Mouse (Mus musculus) kidney, postnatal 0 days (tissue): ENCODE results near the gene Stx1b. TPM values are rescaled to one million over a fixed set of nuclear protein-coding genes. Genes with fewer than 3 reads are reported as not detected.
A peak's percentile ranks its signal among the peaks of the same experiment; 100 is the strongest.

ENCODE experiments used
- ATAC-seq: fragments of 200-750 bp; cut with Nextera tagmentation; replicated peaks from 2 replicates; pipeline ENCODE4 v1.8.0; 2017; ENCODE audit warnings: low read depth, moderate number of reproducible peaks, moderate TSS enrichment, moderate library complexity; ENCODE audit not compliant: low FRiP score
- DNase-seq: peaks from one replicate; pipeline ENCODE4 v3.0.0-alpha.2; 2016; ENCODE audit warnings: low spot score
- H3K27ac ChIP-seq: fragments of 300-500 bp; sonication (generic); 2 replicates; pipeline ENCODE4 v1.5.1; 2014; ENCODE audit warnings: mild to moderate bottlenecking
- H3K27me3 ChIP-seq: fragments of 300-500 bp; sonication (generic); 2 replicates; pipeline ENCODE4 v1.6.1; 2014; ENCODE audit warnings: low read length, mixed read lengths; ENCODE audit not compliant: insufficient read depth
- H3K36me3 ChIP-seq: fragments of 300-500 bp; sonication (generic); 2 replicates; pipeline ENCODE4 v1.6.1; 2014; ENCODE audit warnings: low read length, mixed read lengths; ENCODE audit not compliant: insufficient read depth
- H3K4me1 ChIP-seq: fragments of 300-500 bp; sonication (generic); replicated peaks from 2 replicates; pipeline ENCODE4 v1.6.1; 2014; ENCODE audit warnings: antibody characterized with exemption, low read length, mixed read lengths; ENCODE audit not compliant: insufficient read depth
- H3K4me2 ChIP-seq: fragments of 300-500 bp; sonication (generic); 2 replicates; pipeline ENCODE4 v1.6.1; 2014; ENCODE audit warnings: mild to moderate bottlenecking, low read length, moderate library complexity, mixed read lengths
- H3K4me3 ChIP-seq: fragments of 300-500 bp; sonication (generic); replicated peaks from 2 replicates; pipeline ENCODE4 v1.5.1; 2014; ENCODE audit warnings: low read depth, low read length
- H3K9ac ChIP-seq: fragments of 300-500 bp; sonication (generic); 2 replicates; pipeline ENCODE4 v1.6.1; 2014; ENCODE audit warnings: low read depth, low read length
- H3K9me3 ChIP-seq: fragments of 300-500 bp; sonication (generic); replicated peaks from 2 replicates; pipeline ENCODE4 v1.6.1; 2016; ENCODE audit warnings: low read length, inconsistent platforms, mixed read lengths
- CTCF ChIP-seq: IDR thresholded peaks from 2 replicates; pipeline ENCODE4 v1.5.1; 2016; ENCODE audit warnings: antibody characterized with exemption, low read depth, mild to moderate bottlenecking, moderate library complexity
- WGBS: fragments of 180-500 bp; shearing (Covaris S2); extraction: QIAGEN DNeasy Blood & Tissue Kit; methylation state at CpG from one replicate; pipeline ENCODE4 v1.1.7; 2014; 5-methylcytosine and 5-hydroxymethylcytosine counted together
- polyA plus RNA-seq: library from polyadenylated mRNA; unstranded; fragments of >200 nt; fragmentation: Nextera tagmentation; extraction: Ambion mirVana; gene quantifications from 2 replicates; pipeline ENCODE4 v1.2.1, GENCODE M21; 2015

Gene Stx1b
- 1.1 and 1.6 TPM in 2 replicates for polyA plus RNA-seq

DNA sequence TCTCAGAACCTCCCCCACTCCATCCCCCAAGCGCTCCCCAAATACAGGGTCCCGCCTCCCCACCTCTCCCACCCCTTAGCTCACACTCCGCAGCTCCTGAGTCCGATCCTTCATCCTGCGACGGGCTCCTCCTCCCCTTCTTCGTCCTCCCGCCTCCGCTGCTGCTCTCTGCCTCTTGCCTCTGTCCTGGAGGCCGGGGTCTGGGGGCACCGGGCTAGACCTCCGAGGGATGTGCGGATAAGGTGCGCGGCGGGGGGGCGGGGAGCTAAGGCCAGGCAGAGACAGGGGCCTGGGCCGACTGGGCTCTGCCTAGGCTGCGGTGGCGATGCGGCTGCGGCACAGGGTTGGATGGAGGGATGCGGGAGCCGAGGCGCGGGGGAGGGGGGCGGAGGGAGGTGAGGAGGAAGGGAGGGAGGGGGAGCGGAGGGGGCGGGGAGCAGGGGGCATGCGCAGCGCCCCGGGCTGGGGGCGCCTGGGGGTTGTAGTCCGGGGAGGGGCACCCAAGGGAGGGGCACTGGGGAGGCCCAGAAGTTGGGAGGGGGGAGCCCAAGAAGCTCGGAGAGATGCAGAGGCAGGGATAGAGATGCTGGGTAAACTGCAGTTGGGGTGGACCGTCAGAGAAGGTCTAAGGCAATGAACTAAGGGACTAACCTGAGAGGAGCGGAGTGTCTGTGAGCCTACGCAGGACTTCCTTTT, at the start of gene Stx1b, which contains the start of gene Stx4a:
TSS of gene Stx1b (minus strand) at position 374 of the 696 bp plus-strand sequence.
TSS of gene Stx4a (plus strand) at position 119 of the 696 bp plus-strand sequence.
- no peaks in the 10 kb centered on the region for H3K9me3 ChIP-seq
- 3% methylated on average over 34 of the region's 38 CpGs for WGBS
- no peaks in the 10 kb centered on the region for H3K27me3 ChIP-seq
- peak; percentile 47; the same call in 1 of the 2 replicates for ATAC-seq
- H3K36me3 ChIP-seq: no peaks in the 10 kb centered on the region
- H3K4me2 ChIP-seq: peak within 1 kb of the TSS; percentile 87
- peak within 1 kb of the TSS; percentile 60 for H3K4me3 ChIP-seq
- no peak for TF ChIP-seq CTCF
- peak within 1 kb of the TSS; percentile 73 for H3K9ac ChIP-seq
- no peak within 1 kb of the TSS for H3K27ac ChIP-seq
- H3K4me1 ChIP-seq: peaks cover 9% of the 10 kb centered on the region; the same call in 1 of the 2 replicates
- DNase-seq: peak; percentile 52

DNA sequence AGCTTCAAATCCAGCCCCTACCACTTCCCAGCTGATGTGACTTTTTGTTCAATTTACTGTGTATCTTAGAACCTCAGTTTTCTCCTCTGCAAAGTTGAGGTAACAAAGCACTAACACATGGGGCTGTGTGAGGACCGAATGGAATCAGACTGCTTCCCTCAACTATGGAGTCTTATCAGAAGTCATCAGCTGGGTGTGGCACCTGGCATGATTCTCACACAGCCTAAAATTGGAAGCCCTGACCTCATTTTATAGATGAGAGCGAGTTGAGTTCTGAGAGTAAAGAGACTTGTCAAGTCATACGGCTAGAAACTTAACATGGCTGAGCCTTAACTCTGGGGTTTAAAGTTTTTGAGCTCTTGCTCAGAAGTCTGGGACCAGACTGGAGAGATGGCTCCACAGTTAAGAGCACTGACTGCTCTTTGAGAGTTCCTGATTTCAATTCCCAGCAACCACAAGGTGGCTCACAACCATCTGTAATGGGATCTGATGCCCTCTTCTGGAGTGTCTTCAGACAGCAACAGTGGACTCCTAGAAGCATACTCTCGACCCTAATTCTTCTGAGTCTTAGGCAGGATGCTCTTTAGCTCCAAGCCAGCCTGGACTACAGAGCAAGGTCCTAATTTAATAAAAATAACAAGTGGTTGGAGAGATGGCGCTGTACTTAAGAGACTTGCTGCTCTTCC, 45.9 kb upstream of the Stx1b start:
- peaks cover 10% of the 10 kb centered on the region; the same call in 1 of the 2 replicates for H3K4me1 ChIP-seq
- WGBS: 81% methylated on average over 5 of the region's 5 CpGs

DNA sequence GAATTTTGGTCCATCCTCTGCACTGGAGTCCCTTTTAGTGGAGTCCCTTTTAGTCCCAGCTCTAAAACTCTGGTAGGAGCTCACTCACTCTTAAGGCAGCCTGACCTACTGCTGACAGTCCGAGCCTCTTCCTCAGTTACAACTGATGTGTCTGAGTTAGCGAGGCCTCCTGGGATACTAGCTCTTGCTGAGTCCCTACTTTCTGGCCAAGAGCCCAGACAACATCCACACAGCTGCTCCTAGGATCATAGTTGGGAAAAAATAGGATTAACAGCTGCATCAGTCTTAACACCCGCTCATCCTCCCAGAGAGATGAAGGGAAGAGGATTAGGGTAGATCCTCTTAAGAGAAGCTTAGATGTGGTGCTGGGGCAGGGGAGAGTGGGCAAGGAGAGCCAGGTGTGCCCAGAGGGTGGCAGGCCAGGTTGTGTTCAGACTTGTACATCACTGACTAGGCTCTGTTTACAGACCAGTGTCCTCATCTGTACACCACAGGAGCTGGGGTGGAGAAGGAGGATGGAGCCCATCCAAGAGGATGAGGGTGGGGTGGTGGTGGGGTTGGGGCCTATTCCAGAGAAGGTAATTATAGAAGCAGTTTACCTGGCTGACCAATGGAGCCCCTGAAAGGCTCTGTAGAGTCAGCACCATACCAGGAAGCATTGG, 44.9 kb upstream of the Stx1b start:
- H3K4me1 ChIP-seq: peaks cover 6% of the 10 kb centered on the region; the same call in 1 of the 2 replicates
- WGBS: 70% methylated on average over 3 of the region's 3 CpGs
- TF ChIP-seq CTCF: no peak
- DNase-seq: peak; percentile 53
- ATAC-seq: no peak
- H3K9ac ChIP-seq: no peak overlapping the region
- H3K9me3 ChIP-seq: no peaks in the 10 kb centered on the region
- H3K27ac ChIP-seq: no peak overlapping the region
- peaks cover 24% of the 10 kb centered on the region for H3K36me3 ChIP-seq
- H3K27me3 ChIP-seq: no peaks in the 10 kb centered on the region
- H3K4me3 ChIP-seq: no peak overlapping the region
- no peak overlapping the region for H3K4me2 ChIP-seq

More for the DNA sequence above, 45.9 kb upstream of the Stx1b start:
- no peaks in the 10 kb centered on the region for H3K27me3 ChIP-seq
- TF ChIP-seq CTCF: peak; percentile 47; the same call in 1 of the 2 replicates
- no peaks in the 10 kb centered on the region for H3K9me3 ChIP-seq
- no peak overlapping the region for H3K4me3 ChIP-seq
- H3K27ac ChIP-seq: no peak overlapping the region
- ATAC-seq (no peak), DNase-seq (no peak)
- H3K36me3 ChIP-seq: peaks cover 24% of the 10 kb centered on the region
- no peak overlapping the region for H3K4me2 ChIP-seq
- no peak overlapping the region for H3K9ac ChIP-seq

DNA sequence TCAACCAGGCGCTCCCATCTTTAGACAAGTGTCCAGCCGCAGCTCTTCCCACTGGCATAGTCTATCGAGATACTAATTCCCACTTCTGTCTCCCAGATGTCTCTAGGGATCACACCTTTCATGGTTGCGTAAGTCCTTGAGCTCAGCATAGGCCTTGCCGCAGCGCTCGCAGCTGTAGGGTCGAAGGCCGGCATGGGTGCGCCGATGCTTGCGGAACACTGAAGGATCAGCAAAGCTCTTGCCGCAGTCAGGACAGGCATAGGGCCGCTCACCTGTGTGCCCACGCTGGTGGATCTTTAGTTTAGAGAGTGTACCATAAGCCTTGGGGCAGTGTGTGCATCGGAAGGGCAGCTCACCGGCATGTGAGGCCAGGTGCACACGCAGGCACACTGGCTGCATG, 43.3 kb upstream of the Stx1b start:
- peaks cover 24% of the 10 kb centered on the region for H3K36me3 ChIP-seq
- H3K4me2 ChIP-seq: no peak overlapping the region
- no peak overlapping the region for H3K9ac ChIP-seq
- ATAC-seq (no peak), DNase-seq (no peak)
- H3K27ac ChIP-seq: no peak overlapping the region
- no peak overlapping the region for H3K4me3 ChIP-seq
- no peak for TF ChIP-seq CTCF
- H3K27me3 ChIP-seq: no peaks in the 10 kb centered on the region
- WGBS: 96% methylated on average over 18 of the region's 18 CpGs
- H3K4me1 ChIP-seq: no peaks in the 10 kb centered on the region
- no peaks in the 10 kb centered on the region for H3K9me3 ChIP-seq

DNA sequence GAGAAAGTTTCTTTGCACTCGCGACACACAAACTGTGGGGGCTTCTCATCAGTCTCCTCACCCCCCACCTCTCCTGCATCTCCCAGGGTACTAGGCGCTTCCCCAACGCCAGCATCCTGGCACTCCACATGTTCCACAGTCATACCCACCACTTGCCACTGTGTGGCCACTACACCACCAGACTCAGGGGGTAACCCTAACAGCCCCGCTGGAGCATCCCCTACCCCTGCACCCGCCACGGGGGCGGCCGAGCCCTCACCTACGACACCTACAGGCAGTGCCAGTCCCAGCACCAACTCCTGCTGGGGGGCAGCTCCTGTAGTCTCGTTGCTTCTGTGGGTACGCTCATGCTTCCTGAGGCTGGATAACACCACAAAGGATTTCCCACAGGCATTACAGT, 42.1 kb upstream of the Stx1b start:
- no peak for DNase-seq
- Histone ChIP-seq H3K4me3 (no peak overlapping the region), H3K27me3 (no peaks in the 10 kb centered on the region), H3K4me1 (no peaks in the 10 kb centered on the region), H3K9ac (no peak overlapping the region), H3K36me3 (peaks cover 24% of the 10 kb centered on the region), H3K4me2 (no peak overlapping the region), H3K9me3 (no peaks in the 10 kb centered on the region), H3K27ac (no peak overlapping the region)
- no peak for TF ChIP-seq CTCF
- WGBS: 95% methylated on average over 12 of the region's 12 CpGs
- peak; percentile 57; the same call in 1 of the 2 replicates for ATAC-seq

DNA sequence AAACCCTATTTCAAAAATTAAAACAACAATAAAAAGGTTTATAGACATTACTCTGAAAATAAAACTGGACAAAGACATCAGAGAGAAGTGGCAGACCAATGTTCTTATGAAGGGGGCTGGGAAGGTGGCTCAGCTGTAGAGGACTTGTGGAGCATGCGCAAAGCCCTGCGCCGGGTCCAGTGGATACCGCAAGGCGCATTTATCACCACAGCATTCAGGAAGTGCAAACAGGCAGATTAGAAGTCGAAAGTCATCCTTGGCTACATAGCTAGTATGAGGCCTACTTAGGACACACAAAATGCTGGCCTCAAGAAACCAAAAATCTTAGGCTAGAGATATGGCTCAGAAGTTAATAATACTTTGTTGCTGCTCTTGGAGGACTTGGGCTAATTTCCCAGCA, 33.9 kb upstream of the Stx1b start:
- H3K36me3 ChIP-seq: no peaks in the 10 kb centered on the region
- H3K9me3 ChIP-seq: no peaks in the 10 kb centered on the region
- H3K27ac ChIP-seq: no peak overlapping the region
- no peaks in the 10 kb centered on the region for H3K4me1 ChIP-seq
- no peak for TF ChIP-seq CTCF
- no peaks in the 10 kb centered on the region for H3K27me3 ChIP-seq
- no peak overlapping the region for H3K4me3 ChIP-seq
- DNase-seq: no peak
- no peak for ATAC-seq
- H3K4me2 ChIP-seq: no peak overlapping the region
- no peak overlapping the region for H3K9ac ChIP-seq
- WGBS: 89% methylated on average over 6 of the region's 6 CpGs
